9 mouse cellular contexts compared by ENCODE assay signal in genomic region chr2:58476956-58477715, GRCm38 (mm10). TPM values are rescaled to one million over a fixed set of nuclear protein-coding genes. Genes with fewer than 3 reads are reported as not detected.
A peak's percentile ranks its signal among the peaks of the same experiment; 100 is the strongest.
DNase-seq lines count a peak whose midpoint lies in the region; ATAC-seq lines count a peak whose summit lies in the region.
"Had no signal": no experiment of that assay in that cellular context is flagged by ENCODE, and none has a peak within 500 bp of the region (broad histone marks: within the 10 kb centered on the region; RNA-seq: fewer than 3 reads in every experiment).

No protein-coding gene starts in this region.

- no peak overlapping the region for H3K9ac ChIP-seq in forebrain, embryonic 11.5 days (ENCODE audit: low read length)
- no peak overlapping the region for H3K9ac ChIP-seq in lung, embryonic 16.5 days (ENCODE audit: low read length)
- H3K9ac ChIP-seq: limb, embryonic 13.5 days had no signal

- no peaks in the 10 kb centered on the region for H3K27me3 ChIP-seq in forebrain, embryonic 11.5 days (ENCODE audit: control insufficient read depth, insufficient read depth, low read length)
- H3K27me3 ChIP-seq in lung, embryonic 16.5 days (ENCODE audit: control insufficient read depth, insufficient read depth, low read depth, low read length) = no peaks in the 10 kb centered on the region
- H3K27me3 ChIP-seq: limb, embryonic 13.5 days had no signal

- no peak overlapping the region for H3K4me3 ChIP-seq in forebrain, embryonic 11.5 days (ENCODE audit: low read depth, low read length)
- H3K4me3 ChIP-seq in lung, embryonic 16.5 days (ENCODE audit: low read length) = no peak overlapping the region
- H3K4me3 ChIP-seq: limb, embryonic 13.5 days had no signal

- WGBS in forebrain, embryonic 11.5 days = 62% methylated on average over 12 of the region's 12 CpGs
- 56% methylated on average over 12 of the region's 12 CpGs for WGBS in lung, embryonic 16.5 days

- peak; percentile 55; the same call in 1 of the 2 replicates for ATAC-seq in forebrain, embryonic 11.5 days (replicated peaks; ENCODE audit: low FRiP score)
- ATAC-seq in lung, embryonic 16.5 days (ENCODE audit: low read depth) = peak; percentile 74; the same call in 1 of the 2 replicates
- ATAC-seq in erythroid progenitor cell, adult 5-6 weeks (replicated peaks; ENCODE audit: low FRiP score, poor library complexity, severe bottlenecking) = no peak

- H3K4me1 ChIP-seq in forebrain, embryonic 11.5 days (replicated peaks; ENCODE audit: control insufficient read depth, insufficient read depth, low read length) = no peaks in the 10 kb centered on the region; the same call in 1 of the 2 replicates
- no peaks in the 10 kb centered on the region for H3K4me1 ChIP-seq in lung, embryonic 16.5 days (replicated peaks; ENCODE audit: control insufficient read depth, insufficient read depth, low read length)
- H3K4me1 ChIP-seq: limb, embryonic 13.5 days had no signal

- H3K36me3 ChIP-seq in forebrain, embryonic 11.5 days (ENCODE audit: control insufficient read depth, insufficient read depth, low read length) = no peaks in the 10 kb centered on the region; the same call in 1 of the 2 replicates
- peaks cover 2% of the 10 kb centered on the region; the same call in 1 of the 2 replicates for H3K36me3 ChIP-seq in lung, embryonic 16.5 days (ENCODE audit: control insufficient read depth, insufficient read depth, low read length)

- H3K9me3 ChIP-seq in forebrain, embryonic 11.5 days (ENCODE audit: control insufficient read depth, low read length) = no peaks in the 10 kb centered on the region
- H3K9me3 ChIP-seq in lung, embryonic 16.5 days (ENCODE audit: control insufficient read depth, low read length) = no peaks in the 10 kb centered on the region
- H3K9me3 ChIP-seq: limb, embryonic 13.5 days had no signal

- H3K4me2 ChIP-seq in forebrain, embryonic 11.5 days (ENCODE audit: low read depth, low read length, severe bottlenecking) = no peak overlapping the region
- no peak overlapping the region for H3K4me2 ChIP-seq in lung, embryonic 16.5 days (ENCODE audit: low read depth, low read length)
- H3K4me2 ChIP-seq: limb, embryonic 13.5 days had no signal

- peak; percentile 88 for DNase-seq in MN1 (ENCODE audit: low spot score)
- peak; percentile 53 for DNase-seq in c-Kit-positive CD71-negative TER-119-negative erythroid progenitor cells, embryonic 14.5 days (ENCODE audit: low read depth)
- DNase-seq in forebrain, embryonic 11.5 days (ENCODE audit: low spot score) = peak; percentile 85
- peak; percentile 83 to 90 for DNase-seq in heart, postnatal 36 days
- DNase-seq in layer of hippocampus, adult 11-12 months (ENCODE audit: low spot score) = peak; percentile 92
- DNase-seq in right cerebral cortex, adult 18-20 months = peak; percentile 85

- intact Hi-C loops in heart, postnatal 36 days (cut with DNase I) = loop anchor here (1.0 to 10.0 kb wide), 4 partner anchors 56 to 958 kb away; partner anchors contain the start of genes Acvr1 and Upp2

- H3K27ac ChIP-seq in forebrain, embryonic 11.5 days (ENCODE audit: low read depth, low read length) = no peak overlapping the region
- no peak overlapping the region for H3K27ac ChIP-seq in lung, embryonic 16.5 days (ENCODE audit: low read length)
- H3K27ac ChIP-seq: limb, embryonic 13.5 days had no signal

RNA-seq across cellular contexts. Expression of gene Gm17409, which starts 7.2 kb away (rescaled TPM):
- polyA plus RNA-seq in forebrain, embryonic 11.5 days (2014; fragmentation: Nextera tagmentation; extraction: Ambion mirVana) = not detected in 2 replicates
- not detected for total RNA-seq in heart, postnatal 36 days (2021)
- polyA plus RNA-seq in lung, embryonic 16.5 days (2015; fragmentation: Nextera tagmentation; extraction: Ambion mirVana) = not detected in 2 replicates
- total RNA-seq in erythroid progenitor cell, adult 5-6 weeks (2015; ENCODE audit: low replicate concordance) = not detected in 2 replicates
- total RNA-seq in erythroid progenitor cell, adult 5-6 weeks (2017; ENCODE audit: low replicate concordance) = not detected in 2 replicates
- polyA plus RNA-seq: limb, embryonic 13.5 days had no signal
